Mouse (Mus musculus) small intestine, adult 2 months (tissue): ENCODE measurements around the gene Pet100. TPM values are rescaled to one million over a fixed set of nuclear protein-coding genes. Genes with fewer than 3 reads are reported as not detected.

ENCODE experiments used
- H3K27ac ChIP-seq: fragments of 200-500 bp; 2 replicates; pipeline ENCODE4 v1.5.1; 2012; ENCODE audit warnings: low read depth, low read length, control low read depth, inconsistent platforms; ENCODE audit not compliant: insufficient read depth
- H3K27me3 ChIP-seq: fragments of 200-500 bp; 2 replicates; pipeline ENCODE4 v1.6.1; 2012; ENCODE audit warnings: mild to moderate bottlenecking, moderate library complexity, low read length, inconsistent platforms; ENCODE audit not compliant: control insufficient read depth, insufficient read depth
- H3K36me3 ChIP-seq: fragments of 200-500 bp; 2 replicates; pipeline ENCODE4 v1.6.1; 2012; ENCODE audit warnings: mild to moderate bottlenecking, low read length, control low read depth, inconsistent platforms; ENCODE audit not compliant: control insufficient read depth, insufficient read depth
- H3K4me1 ChIP-seq: fragments of 200-500 bp; 2 replicates; pipeline ENCODE4 v1.6.1; 2012; ENCODE audit warnings: low read length, inconsistent platforms, mixed read lengths; ENCODE audit not compliant: control insufficient read depth, insufficient read depth, insufficient read length
- H3K4me3 ChIP-seq: fragments of 200-500 bp; 2 replicates; pipeline ENCODE4 v1.5.1; 2012; ENCODE audit warnings: low read depth, mild to moderate bottlenecking, control low read depth, inconsistent platforms, low read length, moderate library complexity
- CTCF ChIP-seq: fragments of 200-500 bp; IDR thresholded peaks from 2 replicates; pipeline ENCODE4 v1.5.1; 2012; ENCODE audit warnings: low read depth, mild to moderate bottlenecking, control low read depth, inconsistent platforms, low read length, moderate library complexity, mixed read lengths; ENCODE audit not compliant: insufficient replicate concordance, insufficient read length; ENCODE audit errors: extremely low read depth
- POLR2A ChIP-seq: fragments of 200-500 bp; IDR thresholded peaks from 2 replicates; pipeline ENCODE4 v1.6.1; 2012; ENCODE audit warnings: low read depth, mild to moderate bottlenecking, control low read depth, inconsistent platforms, low read length, moderate library complexity
- WGBS: fragments of 180-500 bp; shearing (Covaris S2); methylation state at CpG from one replicate; pipeline ENCODE4 v1.1.7; 2018; 5-methylcytosine and 5-hydroxymethylcytosine counted together
- polyA plus RNA-seq: library from polyadenylated mRNA; depleted of rRNA; stranded (reverse); fragments of >200 nt; gene quantifications from 2 replicates; pipeline ENCODE4 v1.2.3, GENCODE M21; 2012

The Pet100 gene
- polyA plus RNA-seq, 1 experiment: 2.5 TPM

DNA sequence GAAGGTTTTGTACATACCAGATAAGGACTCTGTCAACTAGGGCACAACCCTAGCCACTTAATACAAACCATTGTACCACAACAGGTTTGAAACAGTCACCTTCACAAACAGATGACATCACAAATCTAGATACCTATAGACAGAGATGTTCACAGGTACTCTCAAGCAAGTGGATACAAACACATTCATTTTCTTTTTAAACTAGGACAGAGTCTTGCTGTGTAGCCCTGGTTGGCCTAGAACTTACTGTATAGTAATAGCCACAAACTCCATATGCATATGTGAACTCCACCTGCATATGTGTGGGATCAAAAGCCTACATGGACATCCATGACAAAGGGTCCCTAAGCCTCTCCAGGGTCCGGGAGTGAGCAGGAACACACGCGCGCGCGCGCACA lies 34.4 kb upstream of the Pet100 start, which contains the start of gene Camsap3:
TSS of gene Camsap3 (plus strand) at position 301 of the 398 bp plus-strand sequence.
- peak within 1 kb of the TSS; percentile 82 for H3K4me3 ChIP-seq
- H3K27ac ChIP-seq: peak within 1 kb of the TSS; percentile 78
- H3K4me1 ChIP-seq: peaks cover 3% of the 10 kb centered on the region; the same call in 1 of the 2 replicates
- WGBS: 3% methylated on average over 7 of the region's 7 CpGs
- H3K27me3 ChIP-seq: no peaks in the 10 kb centered on the region
- no peaks in the 10 kb centered on the region for H3K36me3 ChIP-seq
- TF ChIP-seq POLR2A (no peak), CTCF (no peak)

DNA sequence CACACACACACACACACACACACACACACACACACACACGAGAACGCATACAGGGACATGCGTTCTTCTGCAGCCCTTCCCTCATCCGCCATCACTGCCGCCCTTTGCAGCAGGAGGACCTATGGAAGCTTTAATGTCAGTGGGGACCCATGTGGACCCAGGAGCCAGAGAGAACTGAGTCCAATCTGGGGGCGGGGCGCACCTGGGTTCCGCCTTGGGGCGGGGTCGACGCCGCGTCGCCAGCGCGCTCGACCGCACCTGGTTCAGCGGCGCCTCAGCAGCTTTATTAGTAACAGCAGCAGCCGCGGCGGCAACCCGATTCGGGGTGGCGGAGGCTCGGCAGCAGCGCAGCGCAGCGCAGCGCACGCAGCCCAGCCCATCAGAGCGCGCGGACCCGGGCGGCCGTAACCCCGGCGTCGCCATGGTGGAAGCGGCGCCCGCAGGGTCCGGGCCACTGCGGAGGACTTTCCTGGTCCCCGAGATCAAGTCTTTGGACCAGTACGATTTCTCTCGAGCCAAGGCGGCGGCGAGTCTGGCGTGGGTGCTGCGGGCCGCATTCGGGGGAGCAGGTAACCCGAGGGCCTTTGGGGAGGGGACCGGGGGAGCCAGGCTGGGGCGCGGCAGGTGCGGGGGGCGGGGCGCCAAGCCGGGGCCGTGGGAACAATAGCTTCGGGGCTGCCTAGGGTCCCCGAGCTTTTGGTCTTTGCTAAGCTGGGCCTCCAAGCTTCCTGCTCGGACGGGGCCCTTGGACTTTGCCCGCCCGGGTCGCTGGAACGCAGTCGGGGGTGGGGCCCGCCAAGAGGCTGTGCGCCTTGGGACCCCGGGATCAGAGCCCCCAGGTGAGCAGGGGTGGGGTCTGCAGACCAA lies 33.7 kb upstream of the Pet100 start:
- TF ChIP-seq CTCF: no peak
- TF ChIP-seq POLR2A: peak; percentile 97
- H3K4me1 ChIP-seq: peaks cover 3% of the 10 kb centered on the region; the same call in 1 of the 2 replicates
- no peaks in the 10 kb centered on the region for H3K27me3 ChIP-seq
- H3K36me3 ChIP-seq: no peaks in the 10 kb centered on the region
- under 1% methylated on average over 75 of the region's 77 CpGs for WGBS
- H3K27ac ChIP-seq: peak overlapping the region; percentile 78
- peak overlapping the region; percentile 82 for H3K4me3 ChIP-seq

DNA sequence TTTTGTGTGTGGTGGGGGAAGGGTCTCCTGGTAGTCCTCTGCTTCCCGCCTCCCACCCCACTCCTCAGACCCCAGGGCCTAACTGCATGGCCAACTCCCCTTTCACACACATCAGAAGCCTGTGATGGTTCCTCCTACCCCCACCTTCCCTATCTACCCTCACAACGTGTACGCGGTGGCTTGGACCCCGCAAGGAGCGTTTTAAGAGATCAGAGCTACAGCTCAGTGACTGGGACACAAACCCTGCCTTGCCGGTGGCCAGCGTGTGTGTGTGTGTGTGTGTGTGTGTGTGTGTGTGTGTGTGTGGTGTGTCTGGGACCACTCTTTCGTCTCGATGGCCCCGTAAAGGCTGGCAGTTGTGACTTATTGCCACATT lies 33.1 kb upstream of the Pet100 start:
- Histone ChIP-seq H3K4me3 (peak overlapping the region; percentile 82), H3K4me1 (peaks cover 9% of the 10 kb centered on the region; the same call in 1 of the 2 replicates), H3K36me3 (no peaks in the 10 kb centered on the region), H3K27ac (peak overlapping the region; percentile 78), H3K27me3 (no peaks in the 10 kb centered on the region)
- 7% methylated on average over 11 of the region's 11 CpGs for WGBS
- TF ChIP-seq POLR2A: no peak
- no peak for TF ChIP-seq CTCF

DNA sequence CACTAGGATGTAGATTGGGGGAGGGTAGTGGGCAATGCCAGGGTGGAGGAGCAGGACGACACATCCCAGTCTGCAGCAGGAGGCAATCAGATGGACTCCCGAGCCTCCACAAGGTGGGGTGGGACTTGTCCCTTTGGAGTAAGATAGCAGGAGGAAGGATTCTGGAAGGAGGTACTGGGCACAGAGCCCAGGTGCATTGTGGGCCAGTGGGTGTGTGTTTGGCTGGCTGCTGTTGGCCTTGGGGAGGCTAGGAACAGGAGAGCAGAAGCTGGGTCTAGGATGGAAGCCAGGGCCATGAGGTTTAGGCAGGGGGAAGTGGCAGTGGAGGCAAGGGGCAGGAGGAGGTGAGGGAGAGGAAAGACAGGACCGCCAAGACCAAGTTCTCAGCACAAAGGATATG lies 27.9 kb upstream of the Pet100 start:
- H3K4me1 ChIP-seq: peaks cover 16% of the 10 kb centered on the region; the same call in 1 of the 2 replicates
- TF ChIP-seq POLR2A (no peak), CTCF (peak; percentile 9; the same call in 1 of the 2 replicates)
- H3K27ac ChIP-seq: peak overlapping the region; percentile 21; the same call in 1 of the 2 replicates
- no peak overlapping the region for H3K4me3 ChIP-seq
- WGBS: 38% methylated on average over 3 of the region's 3 CpGs
- peaks cover 9% of the 10 kb centered on the region for H3K36me3 ChIP-seq
- no peaks in the 10 kb centered on the region for H3K27me3 ChIP-seq

DNA sequence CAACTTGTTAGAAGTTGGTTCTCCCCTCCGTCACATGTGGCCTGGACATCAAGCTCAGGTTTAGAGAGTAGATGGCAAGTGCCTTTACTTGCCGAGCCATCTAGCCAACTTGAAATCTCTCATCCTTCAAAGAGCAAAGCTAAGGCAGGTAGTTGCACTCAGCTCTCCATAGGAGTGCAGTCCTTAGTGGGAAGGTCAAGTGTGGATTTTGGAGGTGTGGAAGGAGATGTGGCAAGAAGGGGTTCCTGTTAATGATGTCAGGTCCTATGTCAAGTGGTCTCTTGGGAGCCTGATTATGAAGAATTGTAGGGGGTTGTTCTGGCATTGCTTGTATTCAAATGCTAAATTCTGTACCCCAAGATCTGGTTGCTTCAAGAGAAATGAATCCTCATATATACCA lies 26.9 kb upstream of the Pet100 start:
- Histone ChIP-seq H3K27ac (no peak overlapping the region), H3K4me3 (no peak overlapping the region), H3K4me1 (peaks cover 16% of the 10 kb centered on the region; the same call in 1 of the 2 replicates), H3K27me3 (no peaks in the 10 kb centered on the region), H3K36me3 (peaks cover 17% of the 10 kb centered on the region)
- TF ChIP-seq CTCF: no peak
- no peak for TF ChIP-seq POLR2A
- 79% methylated on average over 2 of the region's 2 CpGs for WGBS

DNA sequence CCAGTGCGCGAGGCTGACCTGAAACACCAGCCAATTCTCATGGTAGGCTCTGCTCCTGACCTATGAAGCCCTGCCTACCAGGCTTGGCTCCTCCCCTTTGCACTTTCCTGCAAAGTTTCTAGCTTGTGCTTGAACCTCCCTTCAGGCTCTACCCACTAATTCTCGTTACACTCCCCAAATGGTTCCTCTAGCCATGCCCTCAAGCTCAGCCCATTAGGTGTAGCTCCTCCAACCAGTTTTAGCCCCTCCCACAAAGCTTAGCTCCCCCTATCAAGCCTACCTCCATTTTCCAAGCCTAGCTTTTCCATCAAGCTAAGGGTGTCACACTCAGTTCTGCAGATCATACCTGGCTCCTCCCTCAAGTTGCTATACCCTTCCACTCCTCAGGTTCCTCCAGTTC lies 23.3 kb upstream of the Pet100 start:
- H3K36me3 ChIP-seq: peaks cover 45% of the 10 kb centered on the region
- TF ChIP-seq CTCF (no peak), POLR2A (no peak)
- peaks cover 11% of the 10 kb centered on the region; the same call in 1 of the 2 replicates for H3K4me1 ChIP-seq
- no peaks in the 10 kb centered on the region for H3K27me3 ChIP-seq
- WGBS: 72% methylated on average over 3 of the region's 3 CpGs
- no peak overlapping the region for H3K27ac ChIP-seq
- no peak overlapping the region for H3K4me3 ChIP-seq

DNA sequence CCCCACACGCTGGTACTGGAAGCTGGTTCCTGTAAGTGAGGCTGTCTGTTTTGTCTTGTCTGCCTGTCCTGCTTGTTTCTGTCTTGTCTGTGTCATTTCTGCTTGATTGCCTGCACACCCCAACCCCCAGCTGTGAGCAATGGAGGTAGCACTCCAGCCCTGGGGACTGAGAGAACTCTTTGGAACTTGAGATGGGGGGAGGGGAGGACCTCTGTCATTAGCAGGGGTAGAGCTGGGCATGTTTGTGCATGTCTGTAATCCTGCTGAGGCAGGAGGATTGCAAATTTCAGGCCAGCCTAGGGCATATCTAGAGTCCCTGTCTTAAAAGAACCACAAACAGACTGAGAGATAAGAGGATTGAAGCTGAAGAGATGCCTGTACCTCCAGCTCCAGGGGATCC lies 22.1 kb upstream of the Pet100 start:
- H3K4me3 ChIP-seq: no peak overlapping the region
- 91% methylated on average over 1 of the region's 1 CpGs for WGBS
- peaks cover 3% of the 10 kb centered on the region; the same call in 1 of the 2 replicates for H3K4me1 ChIP-seq
- TF ChIP-seq CTCF: no peak
- H3K27ac ChIP-seq: no peak overlapping the region
- peaks cover 56% of the 10 kb centered on the region for H3K36me3 ChIP-seq
- H3K27me3 ChIP-seq: no peaks in the 10 kb centered on the region

DNA sequence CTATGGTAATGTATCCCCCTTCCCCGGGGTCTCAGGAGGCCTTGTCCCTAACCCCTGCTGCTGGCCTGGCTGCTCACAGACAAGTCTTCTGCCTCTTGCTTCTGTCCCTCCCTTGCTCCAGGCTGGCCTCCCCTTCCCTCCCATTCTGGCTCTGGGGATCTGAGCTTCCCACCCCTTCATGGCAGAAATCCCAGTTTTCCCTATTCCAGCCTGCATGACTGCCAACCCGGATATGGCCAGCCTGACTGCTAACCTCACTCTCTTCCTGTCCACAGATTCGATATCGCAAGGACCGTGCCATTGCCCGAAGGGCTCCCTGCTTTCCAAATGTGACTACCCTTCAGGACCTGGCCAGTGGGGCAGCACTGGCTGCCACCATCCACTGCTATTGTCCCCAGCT lies 20.9 kb upstream of the Pet100 start:
- Histone ChIP-seq H3K27ac (no peak overlapping the region), H3K4me1 (no peaks in the 10 kb centered on the region), H3K36me3 (peaks cover 66% of the 10 kb centered on the region), H3K27me3 (no peaks in the 10 kb centered on the region), H3K4me3 (no peak overlapping the region)
- TF ChIP-seq CTCF (no peak), POLR2A (no peak)
- WGBS: 80% methylated on average over 6 of the region's 6 CpGs
